In the genomic region with DNA sequence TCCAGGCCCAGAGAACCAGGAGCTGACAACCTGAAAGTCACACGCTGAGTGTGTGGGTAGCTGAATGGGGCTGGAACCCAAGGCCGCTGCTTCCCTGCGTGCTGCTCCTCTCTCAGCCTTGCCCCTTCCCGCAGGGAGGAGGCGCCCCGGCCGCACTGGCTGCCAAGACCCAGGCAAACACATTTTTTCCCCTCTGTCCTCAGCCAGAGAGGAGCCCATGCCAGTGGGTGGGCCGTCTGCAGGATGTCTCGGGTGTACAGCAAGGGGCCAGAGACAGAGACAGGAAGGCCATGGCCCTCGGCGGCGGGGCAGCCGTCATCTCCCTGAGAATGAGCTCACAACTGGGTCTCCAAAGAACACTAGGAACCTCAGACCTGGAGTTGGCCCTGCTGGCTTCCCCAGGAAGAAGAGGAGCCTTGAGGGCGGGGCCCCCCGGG, we compare ENCODE assay signal across 8 mouse cellular contexts. TPM values are rescaled to one million over a fixed set of nuclear protein-coding genes. Genes with fewer than 3 reads are reported as not detected.
A peak's percentile ranks its signal among the peaks of the same experiment; 100 is the strongest.
DNase-seq lines count a peak whose midpoint lies in the region; ATAC-seq and TF ChIP-seq lines count a peak whose summit lies in the region.

No protein-coding gene starts in this region.

- no peak for ATAC-seq in megakaryocyte, adult 5-6 weeks (ENCODE audit: poor library complexity, severe bottlenecking)
- no peak for ATAC-seq in kidney, postnatal 0 days (replicated peaks; ENCODE audit: low FRiP score, low read depth)

- H3K27ac ChIP-seq in kidney, postnatal 0 days = peak overlapping the region; percentile 8; the same call in 1 of the 2 replicates

- H3K4me2 ChIP-seq in kidney, postnatal 0 days (ENCODE audit: low read length) = 0 out of 2 replicates have a peak overlapping the region, but pooled peaks have one; percentile 16

- H3K36me3 ChIP-seq in megakaryocyte, embryonic 14.5 days (replicated peaks; ENCODE audit: low read length) = peaks cover 6% of the 10 kb centered on the region
- no peaks in the 10 kb centered on the region for H3K36me3 ChIP-seq in kidney, postnatal 0 days (ENCODE audit: insufficient read depth, low read length)

- H3K4me3 ChIP-seq in megakaryocyte, embryonic 14.5 days (replicated peaks) = peak overlapping the region; percentile 72
- H3K4me3 ChIP-seq in kidney, postnatal 0 days (replicated peaks; ENCODE audit: low read depth, low read length) = no peak overlapping the region

- DNase-seq in heart, adult 8-10 months (ENCODE audit: low spot score) = peak; percentile 67
- DNase-seq in kidney, postnatal 0 days (ENCODE audit: low spot score) = peak; percentile 59
- DNase-seq in ovary, postnatal 36 days (ENCODE audit: low spot score) = peak; percentile 76
- no peak for DNase-seq in cerebellum, postnatal 4 days (ENCODE audit: low spot score in 2 of 2)
- no peak for DNase-seq in right cerebral cortex, postnatal 14 days
- no peak for DNase-seq in layer of hippocampus, adult 18-20 months (ENCODE audit: low spot score in 2 of 2)

- H3K4me1 ChIP-seq in megakaryocyte, embryonic 14.5 days = peaks cover 72% of the 10 kb centered on the region
- 0 out of 2 replicates have a peak, but pooled peaks cover 18% of the 10 kb centered on the region for H3K4me1 ChIP-seq in kidney, postnatal 0 days (replicated peaks; ENCODE audit: insufficient read depth, low read length)

- no peak for TF ChIP-seq CTCF in kidney, postnatal 0 days (IDR thresholded peaks at IDR 0.05; ENCODE audit: low read depth)

- 23% methylated on average over 15 of the region's 15 CpGs for WGBS in kidney, postnatal 0 days

- H3K9ac ChIP-seq in kidney, postnatal 0 days (ENCODE audit: low read depth, low read length) = peak overlapping the region; percentile 41; the same call in 1 of the 2 replicates

- H3K27me3 ChIP-seq in megakaryocyte, embryonic 14.5 days (replicated peaks) = peaks cover 49% of the 10 kb centered on the region
- H3K27me3 ChIP-seq in kidney, postnatal 0 days (ENCODE audit: insufficient read depth, low read length) = no peaks in the 10 kb centered on the region

- peaks cover 5% of the 10 kb centered on the region; the same call in 1 of the 2 replicates for H3K9me3 ChIP-seq in megakaryocyte, embryonic 14.5 days
- no peaks in the 10 kb centered on the region for H3K9me3 ChIP-seq in kidney, postnatal 0 days (replicated peaks; ENCODE audit: low read length)

RNA-seq across cellular contexts. Expression of a gene that starts 4.9 kb away (rescaled TPM):
- polyA plus RNA-seq in megakaryocyte, embryonic 14.5 days (2012; ENCODE audit: insufficient read depth, low replicate concordance) = 3.8 and 6.4 TPM in 2 replicates
- 1.7 and 5.4 TPM in 2 replicates for total RNA-seq in megakaryocyte, adult 5-6 weeks (2015)
- 1.4 and 2.7 TPM in 2 replicates for total RNA-seq in megakaryocyte, adult 5-6 weeks (2017)
- 10 to 100 TPM in 2 of 4 experiments, 1 to 10 TPM in 2; 5.7 to 11.1 (median 9.9) TPM for total RNA-seq in heart, adult 8-10 months (2022)
- 6.9 and 7.3 TPM in 2 replicates for polyA plus RNA-seq in kidney, postnatal 0 days (2015; fragmentation: Nextera tagmentation; extraction: Ambion mirVana)
- 1 to 10 TPM; 2.1 TPM for total RNA-seq in layer of hippocampus, adult 18-20 months (2021)

RNA-seq across cellular contexts. Expression of a gene that starts 23.2 kb away (rescaled TPM):
- 26.0 and 37.7 TPM in 2 replicates for polyA plus RNA-seq in megakaryocyte, embryonic 14.5 days (2012; ENCODE audit: insufficient read depth, low replicate concordance)
- 1.3 and 2.7 TPM in 2 replicates for total RNA-seq in megakaryocyte, adult 5-6 weeks (2015)
- 1.4 TPM in 2 replicates for total RNA-seq in megakaryocyte, adult 5-6 weeks (2017)
- 10 to 100 TPM; 11.6 to 15.6 (median 13.4) TPM for total RNA-seq in heart, adult 8-10 months (2022)
- 10.7 and 12.2 TPM in 2 replicates for polyA plus RNA-seq in kidney, postnatal 0 days (2015; fragmentation: Nextera tagmentation; extraction: Ambion mirVana)
- 10 to 100 TPM; 23.0 to 23.1 TPM for total RNA-seq in layer of hippocampus, adult 18-20 months (2021)

RNA-seq across cellular contexts. Expression of a gene that starts 52.0 kb away (rescaled TPM):
- 58.6 and 91.9 TPM in 2 replicates for polyA plus RNA-seq in megakaryocyte, embryonic 14.5 days (2012; ENCODE audit: insufficient read depth, low replicate concordance)
- 31.1 and 33.3 TPM in 2 replicates for total RNA-seq in megakaryocyte, adult 5-6 weeks (2015)
- 10.4 and 12.2 TPM in 2 replicates for total RNA-seq in megakaryocyte, adult 5-6 weeks (2017)
- 10 to 100 TPM; 34.6 to 46.1 (median 39.0) TPM for total RNA-seq in heart, adult 8-10 months (2022)
- polyA plus RNA-seq in kidney, postnatal 0 days (2015; fragmentation: Nextera tagmentation; extraction: Ambion mirVana) = 44.4 and 47.5 TPM in 2 replicates
- total RNA-seq in layer of hippocampus, adult 18-20 months (2021) = 10 to 100 TPM; 55.0 to 57.9 TPM

Comparison
In these comparisons a context has a peak if more than half of its experiments do, and no peak if none do; other contexts are left out.
1. DNase-seq: peak in heart, adult 8-10 months (single experiment), kidney, postnatal 0 days (single experiment) and ovary, postnatal 36 days (single experiment); none in cerebellum, postnatal 4 days (0 of 2), right cerebral cortex, postnatal 14 days (single experiment) and layer of hippocampus, adult 18-20 months (0 of 2).